Mouse (Mus musculus) intestine, embryonic 15.5 days (tissue): ENCODE measurements around the gene Irf3. TPM values are rescaled to one million over a fixed set of nuclear protein-coding genes. Genes with fewer than 3 reads are reported as not detected.
"Not testable (repeated sequence)": the region's sequence is repeated elsewhere in the genome, so short reads cannot be mapped to it uniquely, and the experiment has no call there.

Experiments
- ATAC-seq: fragments of 200-750 bp; cut with Nextera tagmentation; 2 replicates; pipeline ENCODE4 v1.8.0; 2017; ENCODE audit warnings: moderate TSS enrichment, moderate library complexity
- H3K27ac ChIP-seq: fragments of 300-500 bp; sonication (generic); 2 replicates; pipeline ENCODE4 v1.5.1; 2015; ENCODE audit warnings: mild to moderate bottlenecking, inconsistent platforms
- H3K27me3 ChIP-seq: fragments of 300-500 bp; sonication (generic); replicated peaks from 2 replicates; pipeline ENCODE4 v1.6.1; 2015; ENCODE audit warnings: inconsistent platforms
- H3K36me3 ChIP-seq: fragments of 300-500 bp; sonication (generic); 2 replicates; pipeline ENCODE4 v1.6.1; 2015; ENCODE audit warnings: inconsistent platforms
- H3K4me1 ChIP-seq: fragments of 300-500 bp; sonication (generic); replicated peaks from 2 replicates; pipeline ENCODE4 v1.6.1; 2015; ENCODE audit warnings: inconsistent platforms
- H3K4me2 ChIP-seq: fragments of 300-500 bp; sonication (generic); replicated peaks from 2 replicates; pipeline ENCODE4 v1.6.1; 2015; ENCODE audit warnings: mild to moderate bottlenecking, inconsistent platforms
- H3K4me3 ChIP-seq: fragments of 300-500 bp; sonication (generic); replicated peaks from 2 replicates; pipeline ENCODE4 v1.5.1; 2015; ENCODE audit warnings: inconsistent platforms
- H3K9ac ChIP-seq: fragments of 300-500 bp; sonication (generic); 2 replicates; pipeline ENCODE4 v1.6.1; 2015; ENCODE audit warnings: inconsistent platforms
- H3K9me3 ChIP-seq: fragments of 300-500 bp; sonication (generic); 2 replicates; pipeline ENCODE4 v1.6.1; 2016; ENCODE audit warnings: inconsistent platforms
- WGBS: fragments of 180-500 bp; shearing (Covaris S2); methylation state at CpG from one replicate; pipeline ENCODE4 v1.1.7; 2015; 5-methylcytosine and 5-hydroxymethylcytosine counted together
- polyA plus RNA-seq: library from polyadenylated mRNA; unstranded; fragments of >200 nt; fragmentation: Nextera tagmentation; extraction: Ambion mirVana; gene quantifications from 2 replicates; pipeline ENCODE4 v1.2.1, GENCODE M21; 2015

The Irf3 gene
- polyA plus RNA-seq, 1 experiment from 2014 or later, result 89.9 TPM

DNA sequence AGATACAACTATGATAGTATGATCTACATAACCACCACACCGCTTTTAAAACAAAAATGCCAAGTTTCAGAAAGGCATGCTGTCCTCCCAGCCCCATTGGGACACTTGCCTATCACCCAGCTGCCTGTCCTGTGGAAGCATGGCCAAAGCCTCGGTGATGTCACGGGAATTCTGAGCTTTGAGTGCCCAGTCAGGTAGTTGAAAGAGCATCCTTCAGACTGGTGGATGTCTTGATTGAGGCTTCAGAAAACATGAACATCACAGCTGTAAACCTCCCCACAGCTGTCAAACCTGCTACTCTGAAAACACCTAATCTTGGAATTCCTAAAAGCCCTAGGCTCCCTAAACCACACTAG, 16.6 kb downstream of the Irf3 start:
- H3K4me2 ChIP-seq, result peak overlapping the region; percentile 68; the same call in 1 of the 2 replicates
- no peaks in the 10 kb centered on the region for H3K9me3 ChIP-seq
- H3K4me1 ChIP-seq, result peaks cover 20% of the 10 kb centered on the region
- H3K4me3 ChIP-seq, result no peak overlapping the region
- no peak overlapping the region for H3K27ac ChIP-seq
- no peaks in the 10 kb centered on the region for H3K27me3 ChIP-seq
- 96% methylated on average over 3 of the region's 3 CpGs for WGBS
- ATAC-seq, result no peak
- no peak overlapping the region for H3K9ac ChIP-seq
- H3K36me3 ChIP-seq, result peaks cover 34% of the 10 kb centered on the region

DNA sequence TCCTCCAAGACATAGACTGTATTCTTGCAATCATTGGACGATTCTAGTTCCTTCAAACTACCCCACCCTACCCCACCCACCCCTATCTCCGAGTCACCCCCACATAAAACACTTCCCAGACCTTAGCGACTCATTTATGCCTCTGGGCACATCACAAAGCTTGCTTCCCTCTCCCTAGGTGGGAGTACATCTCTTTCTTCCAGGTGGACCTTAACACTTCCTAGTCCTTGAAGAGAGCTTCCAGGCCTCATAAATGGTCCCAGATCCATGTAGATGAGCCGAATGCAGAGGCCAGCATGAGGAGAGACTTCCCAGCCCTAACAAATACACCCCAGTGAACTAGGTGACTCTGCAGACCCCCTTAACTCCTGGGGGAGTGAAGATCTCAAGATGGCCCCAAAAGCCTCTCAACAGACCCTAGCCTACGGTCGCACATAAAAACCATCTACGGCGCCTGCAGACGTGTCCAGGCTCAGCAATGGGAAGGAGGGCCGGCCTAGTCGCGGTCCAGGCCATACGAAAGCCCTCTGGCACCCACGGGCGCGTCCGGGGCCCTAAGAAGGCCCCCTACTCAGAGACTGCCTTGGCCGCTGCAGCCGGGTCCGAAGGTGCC, 18.0 kb downstream of the Irf3 start:
- H3K27ac ChIP-seq, result peak overlapping the region; percentile 91
- H3K4me1 ChIP-seq, result peaks cover 23% of the 10 kb centered on the region
- peak overlapping the region; percentile 83 for H3K4me3 ChIP-seq
- H3K9me3 ChIP-seq, result no peaks in the 10 kb centered on the region
- no peaks in the 10 kb centered on the region for H3K27me3 ChIP-seq
- H3K9ac ChIP-seq, result peak overlapping the region; percentile 95
- ATAC-seq, result no peak
- H3K4me2 ChIP-seq, result peak overlapping the region; percentile 68
- WGBS, result under 1% methylated on average over 20 of the region's 20 CpGs
- peaks cover 23% of the 10 kb centered on the region for H3K36me3 ChIP-seq

DNA sequence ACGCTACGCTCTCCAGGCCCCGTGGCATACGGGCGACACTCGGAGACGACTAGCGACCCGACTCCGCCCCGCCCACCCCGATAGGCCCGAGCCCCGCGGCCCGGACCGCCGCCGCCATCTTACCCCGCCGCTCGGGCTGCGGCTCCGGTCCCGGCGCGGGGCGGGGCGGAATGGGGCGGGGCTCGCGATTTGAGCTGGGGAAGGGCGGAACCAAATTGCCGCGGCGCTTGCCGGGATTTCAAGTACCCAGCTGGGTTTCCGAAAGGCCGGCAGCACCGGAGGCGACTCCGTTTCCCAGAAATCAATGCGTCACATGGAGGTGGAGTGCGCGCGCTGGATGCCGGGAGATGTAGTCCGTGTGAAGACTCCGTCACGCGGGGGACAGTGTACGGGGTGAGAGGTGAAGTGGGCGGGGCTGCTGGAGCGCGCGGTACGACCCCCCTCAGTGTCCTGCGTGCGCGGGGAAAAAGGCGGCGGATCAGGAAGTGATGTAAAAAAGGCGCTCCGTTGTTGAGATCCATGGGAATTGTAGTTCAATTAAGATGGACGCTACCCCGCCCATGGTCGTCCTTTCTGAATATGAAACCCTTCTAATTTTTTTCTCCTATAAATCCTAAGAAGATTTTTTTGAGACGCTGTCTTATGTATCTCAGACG, 18.6 kb downstream of the Irf3 start, which contains the start of gene Scaf1:
TSS of gene Scaf1 (minus strand) at position 407 of the 656 bp plus-strand sequence.
- H3K27me3 ChIP-seq, result no peaks in the 10 kb centered on the region
- H3K9me3 ChIP-seq, result no peaks in the 10 kb centered on the region
- H3K36me3 ChIP-seq, result peaks cover 21% of the 10 kb centered on the region
- peak within 1 kb of the TSS; percentile 83 for H3K4me3 ChIP-seq
- WGBS, result under 1% methylated on average over 66 of the region's 69 CpGs
- H3K27ac ChIP-seq, result peak within 1 kb of the TSS; percentile 99
- H3K9ac ChIP-seq, result peak within 1 kb of the TSS; percentile 95
- H3K4me1 ChIP-seq, result peaks cover 23% of the 10 kb centered on the region
- peak; percentile 88 for ATAC-seq
- H3K4me2 ChIP-seq, result peak within 1 kb of the TSS; percentile 79

DNA sequence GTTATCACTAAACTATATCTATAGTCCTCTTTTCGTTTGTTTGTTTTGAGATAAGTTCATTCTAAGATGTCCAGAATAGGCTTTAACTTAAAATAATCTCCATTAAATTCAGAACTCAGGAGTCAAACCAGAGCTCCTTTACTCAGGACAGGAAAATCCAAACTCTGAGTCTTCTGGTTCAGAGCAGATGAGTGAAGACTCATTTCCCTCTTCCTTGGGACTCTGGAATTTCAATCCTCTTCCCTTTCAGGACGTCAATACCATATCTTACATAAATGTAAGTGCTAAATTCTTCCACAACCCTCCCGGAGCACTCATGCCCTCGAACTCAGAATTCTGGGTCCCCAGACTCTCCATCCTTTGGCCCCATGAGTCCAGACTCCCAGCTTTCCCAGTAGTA, 19.3 kb downstream of the Irf3 start:
- Histone ChIP-seq H3K36me3 (peaks cover 15% of the 10 kb centered on the region), H3K4me2 (peak overlapping the region; percentile 79), H3K9me3 (no peaks in the 10 kb centered on the region), H3K4me1 (peaks cover 23% of the 10 kb centered on the region), H3K27ac (peak overlapping the region; percentile 99), H3K9ac (peak overlapping the region; percentile 56), H3K27me3 (no peaks in the 10 kb centered on the region), H3K4me3 (peak overlapping the region; percentile 83)
- no peak for ATAC-seq
- 3% methylated on average over 4 of the region's 4 CpGs for WGBS

DNA sequence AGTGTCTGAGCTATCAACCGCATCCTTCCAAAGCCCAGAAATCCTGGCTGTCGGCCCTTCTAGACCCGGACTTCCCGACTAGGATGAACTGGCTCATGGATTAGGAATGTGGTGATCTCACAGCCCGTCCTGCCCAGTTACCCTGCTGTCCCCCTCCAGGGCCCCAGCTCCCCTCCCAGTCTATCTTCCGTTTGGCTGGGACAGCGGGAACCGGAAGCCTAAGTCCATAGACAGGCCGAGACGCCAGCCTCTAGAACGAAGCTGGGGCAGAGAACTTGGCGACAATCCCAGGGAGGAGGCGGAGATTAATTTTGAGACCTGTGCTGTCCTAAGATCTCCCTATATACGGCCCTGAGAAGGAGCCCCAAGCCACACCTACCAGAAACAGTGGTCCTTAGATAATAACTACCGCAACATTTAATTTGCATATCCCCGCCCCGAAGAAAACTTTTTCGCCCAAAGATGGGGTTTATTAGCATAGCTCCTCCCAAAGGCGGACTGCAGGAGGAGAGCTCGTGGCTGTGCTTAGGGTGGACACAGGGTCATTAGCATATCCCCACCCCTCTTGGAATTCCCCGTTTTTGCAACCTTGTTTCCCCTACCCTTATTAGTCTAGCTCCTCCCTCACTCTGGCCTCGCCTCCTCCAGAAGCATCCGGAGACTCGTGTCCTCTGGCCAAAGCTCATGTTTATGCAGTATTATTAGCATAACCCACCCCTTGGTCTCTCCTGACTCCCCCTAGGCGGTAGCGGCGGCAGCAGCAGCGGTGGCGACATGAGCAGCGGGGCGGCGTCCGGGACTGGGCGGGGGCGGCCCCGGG, 20.0 kb downstream of the Irf3 start, which contains the start of gene Rras:
TSS of gene Rras (plus strand) at position 720 of the 820 bp plus-strand sequence.
- Histone ChIP-seq H3K36me3 (peaks cover 8% of the 10 kb centered on the region), H3K4me3 (peak within 1 kb of the TSS; percentile 83), H3K9ac (peak within 1 kb of the TSS; percentile 67), H3K4me1 (peaks cover 23% of the 10 kb centered on the region), H3K27ac (peak within 1 kb of the TSS; percentile 99), H3K9me3 (no peaks in the 10 kb centered on the region), H3K4me2 (peak within 1 kb of the TSS; percentile 79), H3K27me3 (no peaks in the 10 kb centered on the region)
- under 1% methylated on average over 36 of the region's 36 CpGs for whole genome bisulfite sequencing
- ATAC-seq, result peak; percentile 93

GRCm38 (mm10) chr7:45019031-45019571, 21.7 kb downstream of the Irf3 start:
- H3K27me3 ChIP-seq, result no peaks in the 10 kb centered on the region
- H3K36me3 ChIP-seq, result no peaks in the 10 kb centered on the region
- WGBS, result 28% methylated on average over 8 of the region's 8 CpGs
- peak overlapping the region; percentile 33; the same call in 1 of the 2 replicates for H3K9ac ChIP-seq
- peaks cover 18% of the 10 kb centered on the region for H3K4me1 ChIP-seq
- no peak for ATAC-seq
- peak overlapping the region; percentile 79 for H3K4me2 ChIP-seq
- H3K27ac ChIP-seq, result peak overlapping the region; percentile 99
- H3K9me3 ChIP-seq, result no peaks in the 10 kb centered on the region
- H3K4me3 ChIP-seq, result peak overlapping the region; percentile 83

- H3K9me3 ChIP-seq, result no peaks in the 10 kb centered on the region
- H3K9ac ChIP-seq, result no peak overlapping the region
- WGBS, result 72% methylated on average over 9 of the region's 9 CpGs
Observed at GRCm38 (mm10) chr7:45020225-45020624, 22.8 kb downstream of the Irf3 start.

GRCm38 (mm10) chr7:45023711-45024110, 26.3 kb downstream of the Irf3 start:
- H3K9ac ChIP-seq, H3K4me1 ChIP-seq, ATAC-seq, H3K27ac ChIP-seq, H3K4me3 ChIP-seq, H3K27me3 ChIP-seq, H3K9me3 ChIP-seq, H3K4me2 ChIP-seq: not testable (repeated sequence)
- H3K36me3 ChIP-seq, result peaks cover 11% of the 10 kb centered on the region; the same call in 1 of the 2 replicates
- WGBS, result 80% methylated on average over 5 of the region's 5 CpGs

More at GRCm38 (mm10) chr7:45020225-45020624, 22.8 kb downstream of the Irf3 start:
- Histone ChIP-seq H3K4me3 (no peak overlapping the region), H3K27me3 (no peaks in the 10 kb centered on the region), H3K36me3 (no peaks in the 10 kb centered on the region), H3K27ac (no peak overlapping the region), H3K4me2 (no peak overlapping the region), H3K4me1 (peaks cover 15% of the 10 kb centered on the region)
- ATAC-seq, result no peak

DNA sequence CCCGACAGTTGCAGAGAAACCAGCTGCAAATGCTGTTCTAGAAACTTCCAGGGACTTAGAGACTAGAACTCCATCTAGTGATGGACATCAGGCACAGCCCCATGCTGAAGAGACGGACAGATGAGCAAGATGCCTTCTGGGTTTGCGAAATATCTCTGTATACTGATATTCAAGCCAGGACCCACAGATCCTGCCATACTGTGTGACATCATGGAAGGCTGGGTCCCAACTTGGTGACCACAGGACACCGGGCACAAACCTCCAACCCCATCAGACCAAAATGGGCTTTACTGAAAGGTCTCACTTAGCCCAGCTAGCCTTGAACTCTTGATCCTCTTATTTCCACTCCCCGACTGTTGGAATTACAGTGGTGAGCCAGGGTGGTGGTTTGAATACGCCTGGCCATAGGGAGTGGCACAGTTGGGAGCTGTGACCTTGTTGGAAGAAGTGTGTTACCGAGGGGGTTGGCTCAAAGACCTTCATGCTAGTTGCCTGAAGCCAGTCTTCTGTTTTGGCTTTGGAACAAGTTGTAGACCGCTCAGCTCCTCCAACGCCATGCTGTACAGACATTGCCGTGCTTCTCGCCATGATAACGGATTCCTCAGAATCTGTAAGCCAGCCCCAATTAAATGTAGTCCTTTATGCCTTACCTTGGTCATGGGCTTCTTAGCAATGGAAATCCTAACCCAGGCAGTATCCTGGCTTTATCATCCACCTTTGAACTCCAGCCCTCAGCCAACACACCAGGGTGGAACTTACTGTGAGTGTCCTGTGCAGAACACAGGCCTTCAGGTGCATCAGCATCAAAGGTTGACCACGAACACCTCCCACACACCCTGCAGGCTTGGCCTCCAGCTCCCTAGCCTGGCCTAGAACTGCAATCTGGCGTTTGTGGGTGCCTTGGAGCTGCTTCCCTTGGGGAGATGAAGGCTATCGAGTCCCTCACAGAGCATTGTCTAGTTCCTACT, 27.1 kb downstream of the Irf3 start:
- no peaks in the 10 kb centered on the region for H3K27me3 ChIP-seq
- H3K27ac ChIP-seq, result no peak overlapping the region
- H3K9me3 ChIP-seq, result no peaks in the 10 kb centered on the region
- ATAC-seq, result no peak
- H3K9ac ChIP-seq, result 0 out of 2 replicates have a peak overlapping the region, but pooled peaks have one; percentile 8
- H3K4me1 ChIP-seq, result peaks cover 4% of the 10 kb centered on the region; the same call in 1 of the 2 replicates
- no peak overlapping the region for H3K4me3 ChIP-seq
- H3K4me2 ChIP-seq, result no peak overlapping the region
- WGBS, result 85% methylated on average over 15 of the region's 15 CpGs
- H3K36me3 ChIP-seq, result peaks cover 16% of the 10 kb centered on the region; the same call in 1 of the 2 replicates

- no peaks in the 10 kb centered on the region for H3K9me3 ChIP-seq
- no peaks in the 10 kb centered on the region for H3K27me3 ChIP-seq
- H3K4me1 ChIP-seq, result 0 out of 2 replicates have a peak, but pooled peaks cover 2% of the 10 kb centered on the region
- H3K36me3 ChIP-seq, result peaks cover 26% of the 10 kb centered on the region
- H3K4me2 ChIP-seq, result no peak overlapping the region
- no peak overlapping the region for H3K9ac ChIP-seq
- whole genome bisulfite sequencing, result 74% methylated on average over 8 of the region's 8 CpGs
- no peak overlapping the region for H3K27ac ChIP-seq
- H3K4me3 ChIP-seq, result no peak overlapping the region
- ATAC-seq, result no peak
Observed at GRCm38 (mm10) chr7:45025601-45026220, 28.3 kb downstream of the Irf3 start.

- Histone ChIP-seq H3K4me1 (0 out of 2 replicates have a peak, but pooled peaks cover 2% of the 10 kb centered on the region), H3K9me3 (no peaks in the 10 kb centered on the region), H3K36me3 (peaks cover 31% of the 10 kb centered on the region), H3K4me2 (no peak overlapping the region), H3K4me3 (no peak overlapping the region), H3K27me3 (no peaks in the 10 kb centered on the region), H3K9ac (no peak overlapping the region), H3K27ac (no peak overlapping the region)
- no peak for ATAC-seq
- 71% methylated on average over 2 of the region's 2 CpGs for WGBS
Observed at GRCm38 (mm10) chr7:45026256-45026655, 28.8 kb downstream of the Irf3 start.
